Mouse (Mus musculus): ENCODE data around the gene Gucy1a1. TPM values are rescaled to one million over a fixed set of nuclear protein-coding genes. Genes with fewer than 3 reads are reported as not detected.

Gene Gucy1a1
- polyA plus RNA-seq, 1 experiment: 0.52 TPM

DNA sequence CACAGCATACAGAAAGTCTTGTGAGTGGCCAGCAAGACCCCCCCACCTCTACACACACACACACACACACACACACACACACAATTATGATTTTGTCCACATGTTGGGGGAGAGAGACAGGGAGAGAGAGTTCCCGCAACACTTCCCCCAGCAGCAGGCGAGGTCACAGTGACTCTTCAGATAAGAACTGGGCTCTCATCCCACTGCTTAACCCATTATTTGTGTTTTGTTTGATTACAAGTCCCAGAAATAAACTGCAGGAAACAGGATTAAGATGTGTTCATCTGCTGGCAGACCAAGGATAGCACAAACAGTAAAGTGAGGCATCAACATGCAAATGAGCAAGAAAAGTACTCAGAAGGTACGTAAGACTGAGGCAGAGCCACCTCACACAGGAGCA, 33.6 kb downstream of the Gucy1a1 start:
- Histone ChIP-seq H3K4me1 (ENCODE audit: control insufficient read depth, insufficient read depth, low read length) (no peaks in the 10 kb centered on the region), H3K4me3 (ENCODE audit: low read depth, low read length) (no peak overlapping the region), H3K36me3 (ENCODE audit: control insufficient read depth, insufficient read depth, low read length, poor library complexity, severe bottlenecking) (no peaks in the 10 kb centered on the region), H3K27me3 (ENCODE audit: control insufficient read depth, insufficient read depth, low read length, poor library complexity, severe bottlenecking) (no peaks in the 10 kb centered on the region), H3K27ac (ENCODE audit: insufficient read depth, low read length) (no peak overlapping the region), H3K9ac (ENCODE audit: low read depth, poor library complexity, severe bottlenecking) (no peak overlapping the region), H3K9me3 (replicated peaks; ENCODE audit: control insufficient read depth, insufficient read depth, low read length, poor library complexity, severe bottlenecking) (no peaks in the 10 kb centered on the region)
- TF ChIP-seq POLR2A (IDR thresholded peaks at IDR 0.05; ENCODE audit: insufficient read depth, low read length) (no peak), CTCF (IDR thresholded peaks at IDR 0.05; ENCODE audit: low read depth, low read length) (no peak), EP300 (IDR thresholded peaks at IDR 0.05; ENCODE audit: insufficient read depth, low read depth, low read length) (no peak)

DNA sequence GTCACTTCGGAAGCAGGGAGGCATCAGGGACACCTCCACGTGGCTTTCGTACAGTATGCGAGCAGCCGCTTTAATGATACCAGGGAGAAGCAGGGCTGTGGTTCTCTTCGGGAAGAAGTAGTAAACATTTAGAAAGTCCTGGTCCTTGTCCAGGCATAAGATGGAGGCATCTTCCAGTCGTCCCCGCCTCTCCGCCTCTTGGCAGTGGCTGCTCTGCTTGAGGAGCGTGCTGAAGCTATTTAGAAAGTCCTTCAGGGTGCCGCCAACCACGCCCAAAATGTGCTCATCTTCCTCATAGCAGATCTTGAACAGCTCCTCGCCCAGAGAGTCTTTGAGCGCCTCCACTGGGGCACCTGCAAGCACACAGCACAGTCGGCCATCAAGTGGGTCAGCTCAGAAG, 36.6 kb downstream of the Gucy1a1 start:
- no peaks in the 10 kb centered on the region for H3K9me3 ChIP-seq (replicated peaks; ENCODE audit: control insufficient read depth, insufficient read depth, low read length, poor library complexity, severe bottlenecking)
- no peaks in the 10 kb centered on the region for H3K4me1 ChIP-seq (ENCODE audit: control insufficient read depth, insufficient read depth, low read length)
- no peaks in the 10 kb centered on the region for H3K36me3 ChIP-seq (ENCODE audit: control insufficient read depth, insufficient read depth, low read length, poor library complexity, severe bottlenecking)
- no peaks in the 10 kb centered on the region for H3K27me3 ChIP-seq (ENCODE audit: control insufficient read depth, insufficient read depth, low read length, poor library complexity, severe bottlenecking)
- H3K9ac ChIP-seq (ENCODE audit: low read depth, poor library complexity, severe bottlenecking): no peak overlapping the region
- TF ChIP-seq CTCF (IDR thresholded peaks at IDR 0.05; ENCODE audit: low read depth, low read length) (no peak), POLR2A (IDR thresholded peaks at IDR 0.05; ENCODE audit: insufficient read depth, low read length) (no peak), EP300 (IDR thresholded peaks at IDR 0.05; ENCODE audit: insufficient read depth, low read depth, low read length) (no peak)
- H3K4me3 ChIP-seq (ENCODE audit: low read depth, low read length): no peak overlapping the region
- no peak overlapping the region for H3K27ac ChIP-seq (ENCODE audit: insufficient read depth, low read length)

GRCm38 (mm10) chr3:82104229-82104628, 41.4 kb downstream of the Gucy1a1 start:
- Histone ChIP-seq H3K4me1 (ENCODE audit: control insufficient read depth, insufficient read depth, low read length) (no peaks in the 10 kb centered on the region), H3K36me3 (ENCODE audit: control insufficient read depth, insufficient read depth, low read length, poor library complexity, severe bottlenecking) (no peaks in the 10 kb centered on the region), H3K9me3 (replicated peaks; ENCODE audit: control insufficient read depth, insufficient read depth, low read length, poor library complexity, severe bottlenecking) (no peaks in the 10 kb centered on the region), H3K27me3 (ENCODE audit: control insufficient read depth, insufficient read depth, low read length, poor library complexity, severe bottlenecking) (no peaks in the 10 kb centered on the region), H3K27ac (ENCODE audit: insufficient read depth, low read length) (no peak overlapping the region), H3K9ac (ENCODE audit: low read depth, poor library complexity, severe bottlenecking) (no peak overlapping the region), H3K4me3 (ENCODE audit: low read depth, low read length) (no peak overlapping the region)
- TF ChIP-seq POLR2A (IDR thresholded peaks at IDR 0.05; ENCODE audit: insufficient read depth, low read length): no peak
- no peak for TF ChIP-seq CTCF (IDR thresholded peaks at IDR 0.05; ENCODE audit: low read depth, low read length)
- no peak for TF ChIP-seq EP300 (IDR thresholded peaks at IDR 0.05; ENCODE audit: insufficient read depth, low read depth, low read length)

DNA sequence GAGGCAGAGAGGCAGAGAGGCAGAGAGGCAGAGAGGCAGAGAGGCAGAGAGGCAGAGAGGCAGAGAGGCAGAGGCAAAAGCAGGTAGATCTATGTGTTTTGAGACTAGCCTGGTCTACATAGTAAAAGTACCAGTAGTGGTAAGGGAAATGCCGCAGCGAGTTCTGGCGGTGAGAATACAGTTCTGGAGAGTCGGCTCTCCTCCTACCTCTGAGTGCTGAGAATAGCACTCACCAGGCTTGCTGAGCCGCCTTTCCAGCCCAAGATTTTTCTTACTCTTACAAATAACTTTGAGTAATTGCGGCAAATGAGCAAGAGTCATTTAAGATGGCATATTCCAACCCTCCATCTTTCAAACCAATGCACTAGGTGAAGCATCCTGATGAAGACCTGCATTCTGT, 46.5 kb downstream of the Gucy1a1 start:
- TF ChIP-seq POLR2A (IDR thresholded peaks at IDR 0.05; ENCODE audit: insufficient read depth, low read length): no peak
- no peak for TF ChIP-seq CTCF (IDR thresholded peaks at IDR 0.05; ENCODE audit: low read depth, low read length)
- no peak for TF ChIP-seq EP300 (IDR thresholded peaks at IDR 0.05; ENCODE audit: insufficient read depth, low read depth, low read length)
- Histone ChIP-seq H3K4me3 (ENCODE audit: low read depth, low read length) (no peak overlapping the region), H3K27ac (ENCODE audit: insufficient read depth, low read length) (no peak overlapping the region)

GRCm38 (mm10) chr3:82096801-82097200, 48.8 kb downstream of the Gucy1a1 start:
- Histone ChIP-seq H3K9ac (ENCODE audit: low read depth, poor library complexity, severe bottlenecking) (no peak overlapping the region), H3K9me3 (replicated peaks; ENCODE audit: control insufficient read depth, insufficient read depth, low read length, poor library complexity, severe bottlenecking) (no peaks in the 10 kb centered on the region), H3K27ac (ENCODE audit: insufficient read depth, low read length) (no peak overlapping the region), H3K27me3 (ENCODE audit: control insufficient read depth, insufficient read depth, low read length, poor library complexity, severe bottlenecking) (no peaks in the 10 kb centered on the region), H3K4me1 (ENCODE audit: control insufficient read depth, insufficient read depth, low read length) (no peaks in the 10 kb centered on the region), H3K36me3 (ENCODE audit: control insufficient read depth, insufficient read depth, low read length, poor library complexity, severe bottlenecking) (no peaks in the 10 kb centered on the region), H3K4me3 (ENCODE audit: low read depth, low read length) (no peak overlapping the region)
- TF ChIP-seq EP300 (IDR thresholded peaks at IDR 0.05; ENCODE audit: insufficient read depth, low read depth, low read length): no peak
- no peak for TF ChIP-seq CTCF (IDR thresholded peaks at IDR 0.05; ENCODE audit: low read depth, low read length)
- TF ChIP-seq POLR2A (IDR thresholded peaks at IDR 0.05; ENCODE audit: insufficient read depth, low read length): no peak

More for the DNA sequence above, 46.5 kb downstream of the Gucy1a1 start:
- no peaks in the 10 kb centered on the region for H3K27me3 ChIP-seq (ENCODE audit: control insufficient read depth, insufficient read depth, low read length, poor library complexity, severe bottlenecking)
- no peaks in the 10 kb centered on the region for H3K9me3 ChIP-seq (replicated peaks; ENCODE audit: control insufficient read depth, insufficient read depth, low read length, poor library complexity, severe bottlenecking)
- no peak overlapping the region for H3K9ac ChIP-seq (ENCODE audit: low read depth, poor library complexity, severe bottlenecking)
- H3K4me1 ChIP-seq (ENCODE audit: control insufficient read depth, insufficient read depth, low read length): no peaks in the 10 kb centered on the region
- no peaks in the 10 kb centered on the region for H3K36me3 ChIP-seq (ENCODE audit: control insufficient read depth, insufficient read depth, low read length, poor library complexity, severe bottlenecking)

GRCm38 (mm10) chr3:82074201-82074851, 71.3 kb downstream of the Gucy1a1 start, which contains the start of gene Gucy1b1:
Gene Gucy1b1, minus strand, starts transcription at chr3:82074689.
- Histone ChIP-seq H3K4me1 (ENCODE audit: control insufficient read depth, insufficient read depth, low read length) (no peaks in the 10 kb centered on the region), H3K4me3 (ENCODE audit: low read depth, low read length) (peak within 1 kb of the TSS; percentile 64), H3K36me3 (ENCODE audit: control insufficient read depth, insufficient read depth, low read length, poor library complexity, severe bottlenecking) (no peaks in the 10 kb centered on the region), H3K9me3 (replicated peaks; ENCODE audit: control insufficient read depth, insufficient read depth, low read length, poor library complexity, severe bottlenecking) (no peaks in the 10 kb centered on the region), H3K9ac (ENCODE audit: low read depth, poor library complexity, severe bottlenecking) (no peak within 1 kb of the TSS), H3K27ac (ENCODE audit: insufficient read depth, low read length) (no peak within 1 kb of the TSS), H3K27me3 (ENCODE audit: control insufficient read depth, insufficient read depth, low read length, poor library complexity, severe bottlenecking) (no peaks in the 10 kb centered on the region)
- TF ChIP-seq POLR2A (IDR thresholded peaks at IDR 0.05; ENCODE audit: insufficient read depth, low read length) (no peak), CTCF (IDR thresholded peaks at IDR 0.05; ENCODE audit: low read depth, low read length) (no peak), EP300 (IDR thresholded peaks at IDR 0.05; ENCODE audit: insufficient read depth, low read depth, low read length) (no peak)
